Mouse (Mus musculus) bone marrow macrophage, adult 2 months (primary cell): ENCODE data around the gene Bcl2a1c.

Experiments
- CTCF ChIP-seq: IDR thresholded peaks from 2 replicates; pipeline ENCODE4 v1.5.1; 2012; ENCODE audit warnings: low read depth, mild to moderate bottlenecking, low read length, moderate library complexity
- POLR2A ChIP-seq: IDR thresholded peaks from 2 replicates; pipeline ENCODE4 v1.6.1; 2012; ENCODE audit warnings: mild to moderate bottlenecking, low read depth, low read length, borderline replicate concordance

DNA sequence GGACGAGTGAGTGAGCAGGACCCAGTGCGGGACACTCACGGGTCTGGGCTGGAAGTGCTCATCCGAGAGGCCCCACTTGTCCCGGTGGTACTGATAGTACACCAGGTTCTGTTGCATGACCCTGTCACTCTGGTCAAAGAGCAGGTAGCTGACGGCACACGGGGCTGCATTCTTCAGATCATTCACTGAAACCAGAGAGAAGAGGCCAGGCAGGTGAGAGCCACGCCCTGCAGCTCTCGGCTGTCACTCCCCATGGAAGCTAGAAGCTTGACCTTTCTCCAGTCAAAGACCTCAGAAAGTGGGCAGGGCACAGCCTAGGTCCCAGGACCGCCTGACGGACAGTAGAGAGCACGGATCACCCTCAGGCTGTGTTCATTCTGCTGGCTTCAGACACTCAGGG lies 49.9 kb downstream of the Bcl2a1c start:
- TF ChIP-seq POLR2A, result no peak
- no peak for TF ChIP-seq CTCF
